Mouse (Mus musculus) thymus, postnatal 14 days (tissue): ENCODE data around the gene Tnfsfm13.
A peak's percentile ranks its signal among the peaks of the same experiment; 100 is the strongest.
"Not testable (repeated sequence)": the region's sequence is repeated elsewhere in the genome, so short reads cannot be mapped to it uniquely, and the experiment has no call there.

ENCODE experiments used
- DNase-seq: peaks from one replicate; pipeline ENCODE4 v3.0.0; 2021

The Tnfsfm13 gene

GRCm38 (mm10) chr11:69703814-69704612 is 8.1 kb upstream of the Tnfsfm13 start:
- no peak for DNase-seq

- not testable (repeated sequence) for DNase-seq
These were observed 7.5 kb upstream of the Tnfsfm13 start for GRCm38 (mm10) chr11:69703381-69703780.

- DNase-seq, result not testable (repeated sequence)
These were observed 7.0 kb upstream of the Tnfsfm13 start for GRCm38 (mm10) chr11:69702886-69703285.

- DNase-seq, result no peak
These were observed 3.7 kb upstream of the Tnfsfm13 start for GRCm38 (mm10) chr11:69699595-69699994.

DNA sequence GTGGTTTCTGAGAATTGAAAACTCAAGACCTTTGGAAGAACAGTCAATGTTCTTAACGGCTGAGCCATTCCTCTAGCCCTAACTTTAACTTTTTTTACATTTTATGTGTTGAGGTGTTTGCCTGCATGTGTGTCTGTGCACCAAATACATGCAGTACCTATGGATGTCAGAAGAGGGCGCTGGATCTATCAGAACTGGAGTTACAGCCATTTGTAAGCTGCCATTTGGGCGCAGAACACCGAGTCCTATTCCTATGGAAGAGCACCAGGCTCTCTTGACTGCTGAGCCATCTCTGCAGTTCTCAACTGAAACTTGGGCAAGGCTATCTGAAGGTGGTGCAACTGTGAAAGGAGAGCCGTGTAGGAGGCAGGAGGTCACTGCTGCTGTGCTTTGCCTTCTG is 2.7 kb upstream of the Tnfsfm13 start:
- DNase-seq, result no peak

DNA sequence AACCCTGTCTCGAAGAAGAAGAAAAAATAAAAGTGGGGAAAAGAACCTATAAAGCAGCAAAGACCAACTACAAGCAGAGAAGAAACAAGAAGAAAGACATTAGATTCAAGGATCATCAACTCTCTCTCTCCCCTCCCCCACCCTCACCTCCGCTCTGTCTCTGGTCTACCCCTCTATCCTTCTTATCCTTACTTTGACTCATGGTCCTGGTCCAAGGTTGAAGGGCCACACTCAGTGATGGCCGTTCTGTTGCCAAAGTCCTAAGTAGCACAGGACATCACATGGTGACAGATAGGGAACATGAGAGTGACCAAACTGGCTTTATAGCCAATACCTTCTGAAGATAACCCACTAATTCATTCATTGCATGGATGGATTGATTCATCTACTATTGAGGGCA is 1.5 kb upstream of the Tnfsfm13 start:
- no peak for DNase-seq

GRCm38 (mm10) chr11:69695046-69695360 is 895 bp downstream of the Tnfsfm13 start:
- DNase-seq, result no peak

DNA sequence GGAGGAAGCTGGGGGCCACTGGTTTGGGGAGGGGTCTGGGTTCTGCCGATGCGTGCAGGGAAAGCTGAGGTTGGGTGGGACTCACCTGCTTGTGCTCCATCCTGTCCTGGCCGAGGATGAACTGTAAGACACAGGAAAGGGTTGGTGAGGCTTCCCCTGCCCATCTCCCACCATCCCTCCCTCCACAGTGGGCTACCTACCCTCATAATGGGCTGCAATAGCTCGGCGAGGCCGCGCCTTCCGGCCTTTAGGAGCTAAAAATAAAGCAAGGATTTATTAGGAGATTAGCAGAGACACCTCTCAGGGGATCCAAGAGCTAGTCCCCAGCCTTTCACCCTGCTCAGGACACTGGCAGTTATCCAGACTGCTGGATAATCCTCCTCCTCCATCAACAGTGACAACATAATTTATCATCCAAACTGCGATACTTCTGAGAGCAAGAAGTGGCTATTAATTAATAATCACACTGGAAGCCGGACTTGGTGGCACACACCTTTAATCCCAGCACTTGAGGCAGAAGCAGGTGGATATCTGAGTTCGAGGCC is 2.4 kb downstream of the Tnfsfm13 start:
- DNase-seq, result no peak

DNA sequence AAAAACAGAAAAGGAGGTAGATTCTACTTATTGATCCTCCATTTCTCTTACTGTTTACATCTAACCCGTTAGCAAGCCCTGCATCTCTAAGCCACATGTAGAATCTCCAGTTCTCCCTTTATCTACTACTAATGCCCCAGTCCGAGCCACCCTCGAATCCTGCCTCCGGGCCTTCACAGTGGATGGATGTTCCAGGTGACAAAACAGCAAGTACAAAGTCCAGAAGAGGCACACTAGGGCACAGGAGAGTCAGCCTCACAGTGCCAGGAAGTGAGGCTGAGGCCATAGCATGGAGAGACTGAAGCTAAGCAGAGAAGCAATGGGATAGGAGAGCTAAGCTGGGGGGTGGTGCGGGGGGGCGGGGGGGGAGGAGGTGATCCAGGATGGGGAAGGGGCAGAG is 3.0 kb downstream of the Tnfsfm13 start:
- no peak for DNase-seq

DNA sequence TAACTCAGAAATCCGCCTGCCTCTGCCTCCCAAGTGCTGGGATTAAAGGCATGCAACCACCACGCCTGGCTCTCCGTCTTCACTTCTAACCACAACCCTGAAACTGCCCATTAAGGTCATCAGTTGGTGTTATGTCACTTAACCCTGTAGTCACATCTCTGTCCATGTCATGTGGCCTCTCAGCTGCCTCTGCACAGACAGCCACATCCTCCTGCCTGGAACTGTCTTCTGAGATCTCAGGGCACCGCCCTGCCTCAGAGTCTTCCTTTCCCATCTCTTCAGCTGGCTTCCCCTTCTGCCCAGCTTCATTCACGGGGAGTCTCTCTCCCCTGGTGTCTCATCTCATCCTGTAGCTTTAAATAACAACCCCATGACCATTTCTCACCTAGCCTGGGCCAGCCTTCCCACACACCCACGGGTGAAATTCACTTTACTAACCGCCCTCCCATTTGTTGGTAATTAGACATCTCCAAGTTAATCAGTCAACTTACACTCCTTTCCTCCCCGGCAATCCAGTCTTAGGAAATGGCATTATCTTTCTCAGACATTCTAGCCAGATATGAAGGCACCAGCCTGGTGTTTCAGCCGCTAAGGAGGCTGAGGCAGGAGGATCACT is 3.6 kb downstream of the Tnfsfm13 start:
- no peak for DNase-seq

DNA sequence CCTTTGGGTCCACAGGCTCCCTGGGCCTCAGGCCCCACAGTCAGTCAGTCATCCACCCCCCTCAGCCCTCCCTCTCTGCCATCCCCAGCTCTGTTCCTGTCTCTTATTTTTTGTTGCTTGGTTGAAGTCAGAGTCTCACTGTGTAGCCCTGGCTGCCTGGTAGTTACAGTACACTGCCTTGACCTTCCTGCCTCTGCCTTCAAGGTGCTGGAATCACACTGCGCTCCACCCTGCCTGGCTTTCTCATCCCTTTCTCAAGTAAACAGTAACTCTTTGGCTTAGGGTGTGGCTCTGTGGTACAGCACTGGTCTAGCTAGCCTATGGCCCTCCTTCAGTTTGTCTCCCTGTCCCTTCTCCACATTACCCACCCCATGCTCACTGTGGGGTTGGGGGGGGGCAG is 6.0 kb downstream of the Tnfsfm13 start:
- no peak for DNase-seq

DNA sequence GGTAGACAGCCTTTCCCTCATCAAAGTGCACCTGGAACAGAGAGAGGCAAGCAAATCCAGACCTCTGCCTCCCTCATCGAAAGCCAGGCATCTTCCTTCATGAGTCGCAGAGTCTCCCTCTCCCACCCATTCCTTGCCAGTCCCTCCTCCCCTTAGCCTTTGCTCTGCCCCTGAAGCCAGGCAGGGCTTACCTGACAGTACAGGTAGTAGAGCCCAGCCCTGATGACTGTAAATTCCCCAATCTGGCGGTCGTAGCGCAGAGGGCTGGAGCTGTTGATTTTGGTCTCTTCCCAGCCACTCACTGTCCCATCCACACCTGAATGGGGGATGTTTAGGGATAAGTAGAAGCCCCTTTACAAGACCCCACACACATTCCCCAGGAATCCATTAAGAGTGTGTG is 8.8 kb downstream of the Tnfsfm13 start:
- DNase-seq, result no peak

DNA sequence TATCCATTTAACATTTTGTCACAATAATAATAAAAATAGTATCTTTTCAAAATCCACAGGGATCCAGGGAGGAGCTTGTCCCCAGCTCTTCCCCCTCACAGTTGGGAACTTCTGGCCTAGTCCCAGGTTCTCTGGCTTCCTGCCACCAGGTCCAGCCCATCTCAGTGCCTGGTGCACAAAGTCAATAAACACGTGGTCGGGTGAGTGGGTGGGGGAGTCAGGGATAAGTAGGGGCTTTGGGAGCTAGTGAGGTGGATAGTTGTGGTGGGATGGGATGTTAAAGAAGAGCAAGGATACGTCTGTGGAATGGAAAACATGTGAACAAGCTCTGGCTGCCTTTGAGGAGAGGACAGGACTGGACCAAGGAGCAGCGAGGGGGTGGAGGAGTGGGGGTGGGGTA is 9.5 kb downstream of the Tnfsfm13 start:
- DNase-seq, result no peak

DNA sequence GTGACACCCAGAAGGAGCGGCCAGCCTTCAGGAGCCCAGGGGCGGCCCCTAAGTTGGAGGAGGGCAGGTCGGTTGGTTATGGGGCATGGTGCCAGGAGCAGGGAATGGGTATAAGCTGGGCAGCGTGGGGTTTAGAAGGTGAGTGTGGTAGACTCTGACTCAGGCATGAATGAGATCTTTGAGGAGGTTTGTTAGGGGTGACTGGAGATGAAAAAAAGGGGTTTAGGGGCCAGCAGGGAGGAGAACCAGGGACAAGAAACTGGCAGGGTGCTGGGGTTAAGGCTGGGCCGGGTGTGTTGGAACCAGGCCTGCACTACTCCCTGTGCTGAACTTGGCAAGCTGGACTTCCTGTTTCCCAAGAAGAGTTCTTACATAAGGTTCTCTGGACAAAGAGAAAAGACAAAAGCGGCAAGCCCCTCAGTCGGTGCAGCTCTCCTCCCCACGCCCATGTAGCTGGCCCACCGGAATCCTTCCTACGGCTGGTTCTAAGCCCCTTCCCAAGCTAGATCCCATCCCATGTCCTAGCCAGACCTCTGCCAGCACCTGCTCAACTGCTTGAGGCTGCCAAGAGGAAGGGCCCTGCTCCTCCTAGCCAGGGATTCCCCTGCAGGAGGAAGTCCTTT is 10.3 kb downstream of the Tnfsfm13 start, which contains the start of gene Tnfsf13:
Gene Tnfsf13, minus strand, starts transcription at position 259 of the 623 bp plus-strand sequence.
- no peak for DNase-seq

GRCm38 (mm10) chr11:69684936-69685335 is 11.0 kb downstream of the Tnfsfm13 start:
- no peak for DNase-seq

DNA sequence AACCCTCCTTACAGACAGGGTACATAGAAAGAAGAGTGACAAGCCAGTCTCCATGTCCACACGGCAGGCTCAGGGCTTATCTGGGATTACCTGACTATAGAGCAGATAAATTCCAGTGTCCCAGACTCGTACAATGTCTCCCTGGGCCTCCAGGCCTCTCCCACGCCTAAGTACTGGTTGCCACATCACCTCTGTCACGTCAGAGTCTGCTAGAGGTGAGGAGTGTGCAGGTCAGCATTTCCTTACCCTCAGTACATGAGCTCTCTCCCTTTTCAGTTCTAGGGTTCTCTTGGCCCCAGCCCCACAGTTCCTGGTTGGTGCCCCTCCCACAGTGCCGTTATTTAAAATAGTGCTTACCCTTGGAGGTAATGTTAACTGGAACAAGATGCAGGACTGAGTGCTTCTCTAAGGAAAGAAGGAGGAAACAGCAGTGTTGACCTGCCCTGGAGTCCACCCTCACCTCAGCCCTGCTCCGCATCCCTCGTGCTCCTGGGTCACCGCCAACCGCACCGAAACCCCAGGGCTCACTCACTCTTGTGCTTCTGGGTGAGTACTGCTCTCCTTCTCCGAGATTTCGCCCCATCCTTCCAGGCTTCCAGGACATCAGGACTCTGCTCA is 11.7 kb downstream of the Tnfsfm13 start:
- no peak for DNase-seq

GRCm38 (mm10) chr11:69683576-69683975 is 12.3 kb downstream of the Tnfsfm13 start:
- DNase-seq, result no peak

DNA sequence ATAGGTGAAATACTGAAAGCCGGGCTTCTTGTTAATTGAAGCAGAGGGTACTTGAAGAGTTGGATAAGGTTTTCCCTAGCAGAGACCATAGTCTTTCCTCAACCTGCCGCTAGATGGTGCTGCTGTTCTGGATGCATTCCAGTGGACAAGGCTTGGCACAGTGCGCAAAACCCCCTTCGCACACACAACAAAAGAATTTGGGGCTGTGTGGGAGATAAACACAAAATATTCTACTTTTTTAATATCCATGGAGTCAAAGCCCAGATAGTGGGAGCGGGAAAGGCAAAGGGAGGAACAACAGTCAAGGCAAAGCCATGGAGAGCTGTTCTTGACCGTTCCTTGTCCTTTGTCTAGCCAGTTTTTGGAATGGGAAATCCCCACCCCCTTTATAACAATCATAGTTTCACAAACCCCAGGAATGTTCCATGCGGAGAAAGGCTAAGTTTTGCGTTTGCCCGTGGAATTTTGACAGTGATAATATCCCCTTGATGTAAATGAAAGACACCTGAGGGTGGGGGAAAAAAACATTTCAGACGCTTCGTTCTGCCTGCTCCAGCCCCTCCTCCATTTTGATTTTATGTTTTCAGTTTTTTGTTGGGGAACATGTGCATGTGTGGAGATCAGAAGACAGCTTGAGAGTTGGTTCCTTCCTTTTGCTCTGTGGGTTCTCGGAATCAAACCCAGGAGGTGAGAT is 12.9 kb downstream of the Tnfsfm13 start:
- DNase-seq, result peak; percentile 88

- no peak for DNase-seq
These were observed 13.6 kb downstream of the Tnfsfm13 start for GRCm38 (mm10) chr11:69682209-69682839.

DNA sequence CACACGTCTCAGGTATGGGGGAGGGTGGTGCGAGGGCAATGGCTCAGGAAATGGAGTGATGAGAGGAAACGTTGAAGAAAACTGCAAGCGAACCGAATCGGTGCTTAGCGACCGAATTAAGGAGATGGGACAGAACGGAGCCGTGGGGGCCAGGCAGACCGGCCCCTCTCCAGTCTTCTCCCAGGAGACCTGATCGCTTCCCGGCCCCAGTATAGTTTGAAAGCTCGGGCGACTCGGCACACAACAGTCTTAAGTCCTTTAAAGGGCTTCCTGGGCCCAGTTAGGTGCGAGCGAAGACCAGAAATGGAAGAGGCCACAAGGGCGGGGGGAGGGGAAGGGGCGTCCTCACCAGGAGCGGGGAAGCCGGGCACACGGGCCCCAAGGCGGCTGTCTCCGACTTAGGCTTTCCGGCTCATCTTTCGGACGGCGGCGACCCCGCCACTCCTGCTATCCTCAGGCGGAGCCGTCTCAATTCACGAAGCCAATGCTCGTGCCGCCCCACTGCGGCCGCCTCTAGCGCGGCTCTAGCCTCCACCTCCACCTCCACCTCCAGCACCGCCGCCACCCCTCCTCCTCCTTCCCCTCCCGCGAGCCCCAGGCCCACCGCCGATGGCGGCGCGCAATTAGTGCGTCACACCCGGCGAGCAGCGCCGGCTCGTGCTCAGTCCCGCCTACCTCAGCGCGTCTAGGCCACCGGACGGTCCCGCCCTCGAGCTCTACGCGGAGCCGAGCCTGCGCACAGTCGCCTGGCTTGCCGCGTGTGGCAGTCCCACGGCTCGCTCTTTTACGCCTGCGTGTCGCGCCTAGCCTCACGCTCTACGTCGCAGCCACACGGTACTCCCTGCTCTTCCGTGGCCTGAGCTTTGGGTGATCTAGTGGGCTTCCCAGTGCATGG is 14.3 kb downstream of the Tnfsfm13 start, which contains the start of gene Senp3:
Gene Senp3, minus strand, starts transcription at position 771 of the 895 bp plus-strand sequence.
- DNase-seq, result peak; percentile 98
